Mouse (Mus musculus) effector memory CD4-positive, alpha-beta T cell, adult 7 months (primary cell): Measurements from ENCODE around the gene Dglucy. TPM values are rescaled to one million over a fixed set of nuclear protein-coding genes. Genes with fewer than 3 reads are reported as not detected.

Experiments used
- polyA plus RNA-seq: library from polyadenylated mRNA; unstranded; fragments of 100-300 nt; shearing (Covaris generic); gene quantifications from one replicate; pipeline ENCODE4 v1.2.1, GENCODE M21; 2017

The Dglucy gene
- polyA plus RNA-seq: 18.0 TPM

DNA sequence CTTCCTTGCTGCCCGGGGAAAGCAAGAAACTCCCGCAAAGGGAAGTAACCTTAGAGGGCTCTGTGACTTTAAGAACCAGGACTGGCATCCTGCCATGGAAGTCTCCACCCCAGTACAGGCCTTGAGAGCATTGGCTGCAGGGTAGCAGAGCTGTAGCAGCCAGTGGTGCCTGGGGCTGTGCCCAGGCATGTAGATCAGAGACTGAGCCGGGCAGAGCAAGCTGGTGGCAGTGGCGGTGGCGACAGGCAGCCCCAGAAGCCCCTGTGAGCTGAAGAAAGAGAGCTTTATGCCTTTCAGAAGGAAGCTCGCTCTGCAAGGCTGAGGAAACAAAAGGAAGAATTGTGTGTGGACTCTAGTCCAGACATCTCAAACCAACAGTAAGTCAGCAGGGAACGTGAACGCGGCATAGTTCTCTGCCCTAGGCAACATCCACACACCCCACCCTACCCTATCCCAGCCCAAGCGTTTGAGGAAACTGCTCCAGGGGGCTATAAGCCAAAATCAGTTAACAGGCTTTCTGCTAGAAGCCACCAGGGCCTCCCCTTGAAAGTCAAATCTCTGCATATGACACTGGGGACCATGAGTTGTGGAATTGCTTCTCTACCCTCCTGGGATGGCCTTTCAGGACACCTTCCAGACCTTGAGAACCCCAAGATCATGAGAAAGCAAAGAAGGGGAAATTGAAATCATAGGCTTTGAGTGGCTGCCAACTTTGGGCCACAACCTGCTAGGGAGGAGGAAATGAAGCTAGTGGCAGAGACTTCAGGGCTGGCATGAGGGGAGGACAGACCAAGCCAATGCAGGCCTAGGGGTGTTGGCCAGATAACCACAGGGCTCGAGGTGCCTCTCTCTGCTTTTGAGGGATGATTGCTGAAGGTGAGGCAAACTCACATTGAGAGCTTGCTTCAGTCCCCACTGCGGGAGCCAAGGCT lies at the start of gene Dglucy:
Dglucy (plus strand) TSS at position 124 of the 932 bp plus-strand sequence.

DNA sequence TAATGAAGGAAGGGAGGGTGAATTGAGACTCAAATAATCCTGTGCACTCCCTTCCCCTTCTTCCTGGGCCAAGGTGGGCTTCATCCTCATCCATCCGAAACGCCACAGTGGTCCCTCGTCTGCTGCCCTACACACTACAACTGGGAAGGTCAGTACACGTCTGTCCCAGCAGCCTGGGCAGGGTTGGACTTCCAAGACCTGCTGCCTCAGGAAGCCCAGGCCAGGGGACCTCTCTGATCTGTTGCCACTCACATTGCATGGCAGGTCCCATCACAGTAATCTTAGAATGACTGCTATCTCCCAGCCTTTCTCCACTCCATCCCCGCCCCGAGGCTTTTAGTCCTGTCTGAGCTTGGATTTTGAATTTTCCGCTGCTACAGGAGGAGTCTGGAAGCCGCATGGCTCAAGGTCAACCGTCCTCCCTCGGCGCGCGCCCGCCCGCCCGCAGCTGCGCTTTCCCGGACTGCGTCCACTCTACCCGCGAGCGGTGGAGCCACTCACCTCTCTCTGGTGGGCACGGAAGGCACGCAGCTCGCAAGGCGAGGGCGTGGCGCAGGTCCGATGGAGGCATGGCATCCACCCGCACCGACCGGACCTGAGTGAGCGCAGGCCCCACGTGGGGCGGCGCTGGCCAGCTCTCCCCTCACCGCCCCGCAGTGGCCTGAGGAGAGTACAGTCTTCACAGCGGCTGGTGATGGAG lies 128.9 kb downstream of the Dglucy start, which contains the start of gene Gpr68:
Gpr68 (minus strand) TSS at position 601 of the 700 bp plus-strand sequence.

Other genes starting within 250 kb of the Dglucy start
- 14.2 TPM for gene Rps6ka5, start 52.1 kb upstream of the Dglucy start, polyA plus RNA-seq
- gene Gpr68, start 129.1 kb downstream of the Dglucy start, polyA plus RNA-seq: 101 TPM
- gene Ccdc88c, start 250.0 kb downstream of the Dglucy start, polyA plus RNA-seq: 168 TPM